Mouse (Mus musculus) urinary bladder, postnatal 14 days (tissue): ENCODE data around the gene Plin3.
A peak's percentile ranks its signal among the peaks of the same experiment; 100 is the strongest.

Experiments
- DNase-seq: peaks from one replicate; pipeline ENCODE4 v3.0.0; 2021; ENCODE audit warnings: low spot score

Gene Plin3

GRCm38 (mm10) chr17:56300186-56300585 lies 7.5 kb upstream of the Plin3 start, which contains the start of gene Arrdc5:
TSS of gene Arrdc5 (minus strand) at chr17:56300286.
- DNase-seq = no peak

GRCm38 (mm10) chr17:56298238-56298637 lies 5.6 kb upstream of the Plin3 start:
- no peak for DNase-seq

GRCm38 (mm10) chr17:56296201-56296600 lies 3.5 kb upstream of the Plin3 start:
- DNase-seq = no peak

- DNase-seq = no peak
Observed at GRCm38 (mm10) chr17:56294241-56294640, 1.6 kb upstream of the Plin3 start.

GRCm38 (mm10) chr17:56293291-56293690 lies 618 bp upstream of the Plin3 start:
- DNase-seq = no peak

GRCm38 (mm10) chr17:56291826-56292475 lies 722 bp downstream of the Plin3 start:
- DNase-seq = no peak

GRCm38 (mm10) chr17:56291171-56291511 lies 1.5 kb downstream of the Plin3 start:
- peak; percentile 94 for DNase-seq

GRCm38 (mm10) chr17:56290388-56291170 lies 2.1 kb downstream of the Plin3 start:
- peak; percentile 99 for DNase-seq

GRCm38 (mm10) chr17:56289371-56290331 lies 3.0 kb downstream of the Plin3 start:
- peak; percentile 59 for DNase-seq

GRCm38 (mm10) chr17:56288866-56289265 lies 3.8 kb downstream of the Plin3 start:
- DNase-seq = no peak

- peak; percentile 56 for DNase-seq
Observed at GRCm38 (mm10) chr17:56287830-56288229, 4.8 kb downstream of the Plin3 start.

GRCm38 (mm10) chr17:56285995-56286394 lies 6.7 kb downstream of the Plin3 start:
- DNase-seq = no peak

GRCm38 (mm10) chr17:56283316-56283715 lies 9.4 kb downstream of the Plin3 start:
- DNase-seq = no peak

GRCm38 (mm10) chr17:56282802-56283201 lies 9.9 kb downstream of the Plin3 start:
- no peak for DNase-seq

- no peak for DNase-seq
Observed at GRCm38 (mm10) chr17:56281193-56281592, 11.5 kb downstream of the Plin3 start.

- DNase-seq = no peak
Observed at GRCm38 (mm10) chr17:56279481-56280155, 13.1 kb downstream of the Plin3 start.

- DNase-seq = no peak
Observed at GRCm38 (mm10) chr17:56278340-56278739, 14.3 kb downstream of the Plin3 start.

GRCm38 (mm10) chr17:56277567-56277893 lies 15.1 kb downstream of the Plin3 start:
- no peak for DNase-seq

- peak; percentile 91 for DNase-seq
Observed at GRCm38 (mm10) chr17:56276643-56277566, 15.8 kb downstream of the Plin3 start, which contains the start of gene Ticam1. TSS of gene Ticam1 (minus strand) at chr17:56276786.

- DNase-seq = no peak
Observed at GRCm38 (mm10) chr17:56275842-56276480, 16.7 kb downstream of the Plin3 start.
